Mouse (Mus musculus) thymus, adult 2 months (tissue): ENCODE data around the gene Pacrg.

Experiments
- CTCF ChIP-seq: fragments of 200-500 bp; IDR thresholded peaks from 2 replicates; pipeline ENCODE4 v1.5.1; 2012; ENCODE audit warnings: mild to moderate bottlenecking, control low read depth, low read length, moderate library complexity, borderline replicate concordance; ENCODE audit not compliant: control insufficient read depth, poor library complexity, insufficient read depth; ENCODE audit errors: extremely low read depth
- POLR2A ChIP-seq: fragments of 200-500 bp; IDR thresholded peaks from 2 replicates; pipeline ENCODE4 v1.6.1; 2012; ENCODE audit warnings: mild to moderate bottlenecking, low read length, control low read depth, moderate library complexity; ENCODE audit not compliant: control insufficient read depth, poor library complexity, insufficient read depth; ENCODE audit errors: extremely low read depth

GRCm38 (mm10) chr17:10493124-10493523, 347.0 kb downstream of the Pacrg start:
- TF ChIP-seq POLR2A, result no peak
- no peak for TF ChIP-seq CTCF
